Mouse (Mus musculus) erythroblast, adult 5-6 weeks (primary cell): ENCODE measurements around the gene Trabd2b. TPM values are rescaled to one million over a fixed set of nuclear protein-coding genes. Genes with fewer than 3 reads are reported as not detected.

Experiments
- ATAC-seq: replicated peaks from 2 replicates; pipeline ENCODE4 v1.8.0; 2016; ENCODE audit warnings: moderate number of reproducible peaks, mild to moderate bottlenecking, moderate TSS enrichment, inconsistent platforms; ENCODE audit not compliant: poor library complexity, low FRiP score, severe bottlenecking
- total RNA-seq, 2 experiments: library from RNA; stranded (forward) in 1 of 2; stranded (reverse) in 1 of 2; fragments of 150-400 nt in 1 of 2; fragments of 200-764, 138-1000 nt in 1 of 2; gene quantifications; 2 replicates each; pipeline versions ENCODE4 v1.2.3 to v1.2.4; 2015 to 2017; ENCODE audit warnings: low replicate concordance in 2 of 2

Gene Trabd2b
- total RNA-seq, 2 experiments from 2014 or later = not detected

GRCm38 (mm10) chr4:114568081-114568605 is 161.6 kb downstream of the Trabd2b start:
- ATAC-seq = no peak

- no peak for ATAC-seq
These were observed 171.8 kb downstream of the Trabd2b start for GRCm38 (mm10) chr4:114578153-114578950.

GRCm38 (mm10) chr4:114583546-114584144 is 177.1 kb downstream of the Trabd2b start:
- ATAC-seq = no peak

- ATAC-seq = no peak
These were observed 178.2 kb downstream of the Trabd2b start for GRCm38 (mm10) chr4:114584686-114585085.

- no peak for ATAC-seq
These were observed 187.2 kb downstream of the Trabd2b start for GRCm38 (mm10) chr4:114593554-114594215.

GRCm38 (mm10) chr4:114595188-114595701 is 188.7 kb downstream of the Trabd2b start:
- ATAC-seq = no peak

- no peak for ATAC-seq
These were observed 192.6 kb downstream of the Trabd2b start for GRCm38 (mm10) chr4:114599121-114599520.

- no peak for ATAC-seq
These were observed 194.9 kb downstream of the Trabd2b start for GRCm38 (mm10) chr4:114601201-114602009.

GRCm38 (mm10) chr4:114605670-114606069 is 199.1 kb downstream of the Trabd2b start:
- no peak for ATAC-seq

- ATAC-seq = no peak
These were observed 201.3 kb downstream of the Trabd2b start for GRCm38 (mm10) chr4:114607873-114608272.

- no peak for ATAC-seq
These were observed 202.8 kb downstream of the Trabd2b start for GRCm38 (mm10) chr4:114609297-114609696.

GRCm38 (mm10) chr4:114611166-114611929 is 204.8 kb downstream of the Trabd2b start:
- no peak for ATAC-seq

- no peak for ATAC-seq
These were observed 205.5 kb downstream of the Trabd2b start for GRCm38 (mm10) chr4:114612032-114612431.

GRCm38 (mm10) chr4:114612827-114613226 is 206.3 kb downstream of the Trabd2b start:
- no peak for ATAC-seq

- ATAC-seq = no peak
These were observed 207.6 kb downstream of the Trabd2b start for GRCm38 (mm10) chr4:114614086-114614485.

GRCm38 (mm10) chr4:114615765-114616164 is 209.2 kb downstream of the Trabd2b start:
- no peak for ATAC-seq

- ATAC-seq = no peak
These were observed 216.4 kb downstream of the Trabd2b start for GRCm38 (mm10) chr4:114622929-114623328.

- no peak for ATAC-seq
These were observed 217.8 kb downstream of the Trabd2b start for GRCm38 (mm10) chr4:114624114-114624910.
